Mouse (Mus musculus): ENCODE data around the gene Malsu1.

Gene Malsu1

DNA sequence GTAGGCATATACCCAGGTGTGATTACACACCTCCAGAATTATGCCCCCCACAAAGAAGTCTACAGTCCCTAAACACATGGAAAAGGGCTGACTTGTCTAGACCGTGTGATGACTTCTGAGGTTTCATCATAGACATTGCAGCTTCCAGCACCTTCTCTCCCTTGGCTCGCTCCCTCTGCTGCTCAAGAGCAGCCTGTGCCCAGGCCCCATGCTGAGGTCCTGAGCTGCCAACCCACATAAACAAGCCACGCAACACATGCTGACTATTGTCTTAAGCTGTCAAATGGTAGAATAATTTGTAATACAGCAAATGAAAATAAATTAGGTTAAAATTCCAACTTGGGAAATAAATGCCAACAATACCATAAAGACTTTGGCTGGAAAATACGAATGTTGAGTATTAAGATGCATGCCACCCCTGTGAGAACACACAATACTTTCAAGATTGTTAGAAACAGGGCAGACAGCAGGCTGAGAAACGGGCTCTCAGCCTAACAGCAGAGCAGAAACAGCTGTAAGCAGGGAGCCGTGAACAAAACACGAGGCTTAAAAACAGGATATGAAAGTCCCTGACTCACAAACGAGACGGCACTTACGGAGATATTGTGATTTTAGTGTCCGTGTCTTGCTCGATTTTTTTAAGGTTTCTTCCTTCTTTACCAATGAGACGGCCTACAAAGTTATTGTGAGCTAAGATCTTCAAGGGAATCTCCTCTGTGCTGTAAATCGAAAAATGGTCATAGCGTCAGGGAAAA, 33.3 kb downstream of the Malsu1 start:
- no peak for TF ChIP-seq GATA4 (IDR thresholded peaks at IDR 0.05; ENCODE audit: insufficient replicate concordance, low read length)

DNA sequence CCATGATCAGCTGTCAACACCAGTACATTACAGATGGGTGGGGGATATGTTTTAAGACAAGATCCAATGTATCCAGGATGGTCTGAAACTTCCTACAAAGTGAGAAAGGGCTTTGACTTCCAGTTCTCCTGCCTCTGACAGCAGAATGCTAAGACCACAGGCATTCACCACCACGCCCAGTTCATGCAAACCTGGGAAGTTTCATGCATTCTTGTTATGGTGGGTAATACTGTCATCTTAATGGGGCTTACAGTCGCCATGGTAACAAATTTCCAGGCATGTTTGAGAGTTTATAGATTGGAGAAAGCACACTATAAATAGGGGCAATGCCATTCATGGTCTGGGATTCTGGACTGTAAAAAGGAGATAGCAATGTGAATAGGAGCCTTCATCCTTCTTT, 35.6 kb downstream of the Malsu1 start:
- TF ChIP-seq GATA4 (IDR thresholded peaks at IDR 0.05; ENCODE audit: insufficient replicate concordance, low read length): no peak

DNA sequence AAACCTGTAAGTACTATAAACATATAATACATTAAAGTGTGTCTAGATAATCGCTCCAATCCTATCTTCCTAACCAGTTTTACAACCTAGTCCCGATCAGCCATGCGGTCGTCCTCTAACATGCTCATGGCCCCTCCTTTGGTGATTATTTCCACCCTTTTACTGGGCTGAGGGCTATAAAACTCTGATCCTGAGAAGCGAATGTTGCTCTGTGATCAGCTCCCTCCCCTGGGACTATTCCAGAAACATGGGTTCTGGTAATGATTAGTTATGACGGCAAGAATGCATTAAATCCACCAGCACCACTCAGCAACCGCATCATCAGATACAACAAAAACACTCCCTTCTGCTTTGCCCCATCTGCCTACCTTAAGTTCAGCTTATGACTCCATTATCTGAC, 40.3 kb downstream of the Malsu1 start:
- no peak for TF ChIP-seq GATA4 (IDR thresholded peaks at IDR 0.05; ENCODE audit: insufficient replicate concordance, low read length)

DNA sequence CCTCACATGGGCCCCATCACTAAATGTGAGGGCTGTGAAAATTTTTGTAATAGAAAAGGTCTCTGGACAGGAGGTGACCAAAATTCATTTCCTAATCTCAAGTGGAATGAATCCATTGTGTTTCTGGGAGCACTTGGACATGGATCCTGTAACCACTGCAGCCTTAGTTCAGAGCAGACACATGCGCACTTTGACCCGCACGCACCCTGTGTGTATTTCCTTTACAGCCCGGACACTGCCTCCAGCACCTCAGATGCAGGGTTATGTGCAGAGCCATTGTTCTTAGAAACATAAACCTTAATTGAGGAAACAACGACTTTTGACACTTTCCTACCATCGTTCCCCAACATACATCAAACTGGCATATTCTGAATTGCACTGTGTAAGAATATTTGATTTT, 40.9 kb downstream of the Malsu1 start:
- TF ChIP-seq GATA4 (IDR thresholded peaks at IDR 0.05; ENCODE audit: insufficient replicate concordance, low read length): no peak

DNA sequence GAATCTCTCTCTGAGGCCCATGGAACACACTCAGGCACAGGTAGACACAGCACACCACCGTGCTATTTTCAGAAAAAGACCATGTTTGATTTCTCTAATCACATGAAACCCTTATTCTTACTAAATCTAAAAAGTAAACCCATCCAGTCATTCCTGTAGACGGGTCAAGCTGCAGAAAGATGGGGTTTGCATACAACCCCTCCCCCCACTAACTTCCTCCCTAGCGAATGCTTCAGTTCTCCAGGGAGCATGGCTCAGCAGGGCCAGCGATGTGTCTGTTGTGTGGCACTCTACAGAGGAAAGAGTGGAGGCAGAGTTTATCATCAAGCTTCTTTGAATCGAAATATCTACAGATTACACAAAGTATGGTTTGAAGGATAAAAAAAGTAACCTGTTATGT, 42.0 kb downstream of the Malsu1 start:
- no peak for TF ChIP-seq GATA4 (IDR thresholded peaks at IDR 0.05; ENCODE audit: insufficient replicate concordance, low read length)

DNA sequence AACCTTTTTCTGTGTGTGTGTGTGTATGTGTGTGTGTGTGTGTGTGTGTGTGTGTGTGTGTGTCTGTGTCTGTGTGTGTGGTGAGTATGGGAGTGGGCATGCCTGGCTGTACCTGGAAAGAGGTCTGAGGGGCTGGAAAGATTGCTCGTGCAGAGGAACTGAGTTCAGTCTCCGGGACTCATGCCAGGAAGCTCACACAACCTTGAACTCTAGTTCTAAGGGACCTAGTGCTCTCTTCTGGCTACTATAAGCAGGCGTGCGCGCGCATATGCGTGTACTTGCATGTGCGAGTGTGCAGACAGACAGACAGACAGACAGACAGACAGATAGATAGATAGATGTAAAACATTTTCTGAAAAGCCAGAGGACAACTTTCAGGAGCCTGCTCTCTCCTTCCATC, 42.6 kb downstream of the Malsu1 start:
- TF ChIP-seq GATA4 (IDR thresholded peaks at IDR 0.05; ENCODE audit: insufficient replicate concordance, low read length): no peak

DNA sequence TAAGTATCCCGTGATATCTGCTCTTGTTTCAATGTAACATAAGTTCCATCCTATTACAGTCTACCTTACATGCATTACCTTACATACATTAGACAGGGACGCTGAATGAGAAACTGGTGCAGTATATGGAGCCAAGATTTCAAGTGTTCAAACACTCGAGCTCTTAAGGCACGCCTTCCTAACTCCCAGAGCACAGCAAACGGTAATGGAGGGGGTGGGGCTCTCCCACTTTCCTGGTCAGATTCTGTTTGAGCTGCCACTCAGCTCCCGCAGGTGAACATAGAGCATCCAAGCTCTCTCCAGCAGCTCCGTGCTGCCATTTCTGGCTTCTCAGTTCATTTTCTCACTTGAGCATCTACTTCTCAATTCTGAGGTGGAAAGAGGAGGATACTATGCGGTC, 44.9 kb downstream of the Malsu1 start:
- no peak for TF ChIP-seq GATA4 (IDR thresholded peaks at IDR 0.05; ENCODE audit: insufficient replicate concordance, low read length)

DNA sequence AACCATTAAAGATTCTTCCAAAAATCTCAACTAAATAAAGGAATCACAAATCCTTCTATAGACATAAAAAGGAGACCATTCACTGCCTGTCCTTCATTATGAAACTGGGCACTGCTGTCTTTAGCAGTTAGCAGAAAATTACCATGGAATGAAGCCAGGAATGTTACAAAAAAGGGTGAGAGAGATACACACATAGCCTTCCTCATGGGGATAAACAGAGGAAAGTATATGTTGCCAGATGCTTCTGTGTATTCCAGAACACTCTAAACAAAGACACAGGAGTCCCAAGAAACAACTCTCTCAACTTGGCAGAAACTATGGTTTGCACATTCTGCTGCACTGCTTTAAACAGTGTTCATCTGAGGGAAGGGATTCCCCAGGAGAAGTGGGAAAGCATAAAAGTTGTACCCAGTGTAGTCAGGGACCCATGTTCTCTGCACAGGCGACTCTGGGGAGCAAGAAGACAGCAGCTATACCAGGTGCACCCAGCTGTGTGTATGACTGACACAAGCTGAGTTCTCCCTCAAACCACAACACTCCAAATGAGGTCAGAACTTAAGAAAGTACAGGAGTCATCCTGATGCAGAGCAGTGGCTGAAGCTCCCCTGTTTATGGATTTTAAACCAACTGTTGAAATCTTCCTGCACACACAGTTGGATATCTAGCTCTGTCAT, 46.0 kb downstream of the Malsu1 start:
- TF ChIP-seq GATA4 (IDR thresholded peaks at IDR 0.05; ENCODE audit: insufficient replicate concordance, low read length): no peak

DNA sequence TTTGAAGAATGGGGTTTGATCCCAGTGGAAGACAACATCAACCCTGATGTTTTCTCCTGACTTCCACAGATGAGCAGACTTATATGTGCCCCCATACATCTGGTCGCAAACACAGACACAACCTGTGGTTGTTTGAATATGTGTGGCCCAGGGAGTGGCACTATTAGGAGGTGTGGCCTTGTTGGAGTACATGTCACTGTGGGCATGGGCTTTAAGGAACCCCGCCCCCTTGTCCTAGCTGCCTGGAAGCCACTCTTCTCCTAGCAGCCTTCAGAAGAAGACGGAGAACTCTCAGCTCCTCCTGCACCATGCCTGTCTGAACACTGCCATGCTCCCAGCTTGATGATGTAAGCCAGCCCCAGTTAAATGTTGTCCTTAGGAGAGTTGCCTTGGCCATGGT, 46.8 kb downstream of the Malsu1 start:
- TF ChIP-seq GATA4 (IDR thresholded peaks at IDR 0.05; ENCODE audit: insufficient replicate concordance, low read length): no peak

DNA sequence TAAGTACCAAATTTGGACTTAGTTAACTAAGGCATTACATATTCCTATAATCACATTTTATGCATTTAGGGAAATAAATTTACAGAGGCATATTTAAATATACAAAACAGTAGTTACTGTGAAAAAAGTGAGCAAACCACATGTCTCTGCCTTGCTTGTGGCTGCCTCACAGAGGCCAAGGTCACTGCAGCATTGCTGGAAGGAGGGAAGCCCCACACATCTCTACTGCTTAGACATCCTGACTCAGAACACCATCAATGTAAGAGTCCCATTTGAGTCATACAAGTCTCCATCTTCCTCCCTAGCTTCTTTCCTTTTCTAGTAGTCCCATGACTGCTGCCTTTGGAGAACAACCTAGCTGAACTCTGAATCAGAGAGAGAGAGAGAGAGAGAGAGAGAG, 56.7 kb downstream of the Malsu1 start:
- no peak for TF ChIP-seq GATA4 (IDR thresholded peaks at IDR 0.05; ENCODE audit: insufficient replicate concordance, low read length)

DNA sequence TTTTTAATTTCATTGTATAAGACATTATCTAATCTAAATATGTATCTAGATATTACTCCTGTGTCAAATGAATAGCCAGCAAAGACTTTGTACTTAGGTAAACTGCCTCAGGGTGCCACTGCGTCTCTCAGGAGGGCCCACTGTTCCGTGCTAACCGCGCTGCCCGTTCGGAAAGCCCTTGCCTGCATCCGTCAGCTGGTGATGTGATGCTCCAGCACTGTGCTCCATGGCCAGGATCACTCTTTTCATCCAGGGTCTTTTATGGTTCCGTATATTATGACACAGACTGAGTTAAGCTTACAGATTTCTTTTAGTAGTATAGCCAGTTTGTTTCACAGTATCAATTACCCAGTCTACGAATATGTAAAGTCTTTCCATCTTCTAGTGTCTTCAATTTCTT, 58.3 kb downstream of the Malsu1 start:
- TF ChIP-seq GATA4 (IDR thresholded peaks at IDR 0.05; ENCODE audit: insufficient replicate concordance, low read length): no peak

DNA sequence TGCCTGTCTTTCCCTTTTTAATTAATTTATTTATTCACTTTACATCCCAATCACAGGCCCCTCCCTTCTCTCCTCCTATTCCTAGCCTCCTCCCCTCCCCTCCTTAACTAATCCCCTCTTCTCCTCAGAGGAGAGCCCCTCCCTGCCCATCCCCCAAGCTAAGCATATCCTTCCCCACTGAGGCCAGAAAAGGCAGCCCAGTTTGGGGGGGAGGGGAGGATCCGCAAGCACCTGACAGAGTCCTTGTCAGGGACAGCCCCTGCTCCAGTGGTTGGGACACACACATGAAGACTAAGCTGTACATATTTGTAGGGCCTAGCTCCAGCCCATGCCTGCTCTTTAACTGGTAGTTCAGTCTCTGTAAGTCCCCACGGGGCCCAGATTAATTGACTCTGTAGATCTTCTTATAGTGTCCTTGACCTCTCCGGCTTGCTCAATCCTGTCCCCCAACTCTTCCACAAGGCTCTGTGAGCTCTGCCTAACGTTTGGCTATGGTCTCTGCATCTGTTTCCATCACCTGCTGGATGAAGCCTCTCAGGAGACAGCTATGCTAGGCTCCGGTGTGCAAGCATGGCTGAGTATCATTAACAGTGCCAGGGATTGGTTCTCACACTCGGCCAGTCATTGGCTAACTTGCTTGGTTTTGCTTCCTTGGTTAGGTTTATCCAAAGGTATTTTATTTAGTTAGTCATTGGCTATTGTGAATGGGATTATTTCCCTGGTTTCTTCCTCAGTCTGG, 58.9 kb downstream of the Malsu1 start:
- no peak for TF ChIP-seq GATA4 (IDR thresholded peaks at IDR 0.05; ENCODE audit: insufficient replicate concordance, low read length)

Measured in liver, adult (tissue).